Mouse (Mus musculus) midbrain, embryonic 14.5 days (tissue): ENCODE data around the gene Osbpl3. TPM values are rescaled to one million over a fixed set of nuclear protein-coding genes. Genes with fewer than 3 reads are reported as not detected.
A peak's percentile ranks its signal among the peaks of the same experiment; 100 is the strongest.

Experiments
- ATAC-seq: fragments of 200-750 bp; cut with Nextera tagmentation; 2 replicates; pipeline ENCODE4 v1.8.0; 2017; ENCODE audit warnings: moderate number of reproducible peaks, moderate library complexity; ENCODE audit not compliant: low FRiP score, low TSS enrichment
- DNase-seq: peaks from one replicate; pipeline ENCODE4 v3.0.0-alpha.2; 2015
- H3K27ac ChIP-seq: fragments of 300-500 bp; sonication (generic); replicated peaks from 2 replicates; pipeline ENCODE4 v1.5.1; 2014; ENCODE audit warnings: mild to moderate bottlenecking, low read depth, low read length, moderate library complexity
- H3K27me3 ChIP-seq: fragments of 300-500 bp; sonication (generic); 2 replicates; pipeline ENCODE4 v1.6.1; 2014; ENCODE audit warnings: low read length, control low read depth, mixed read lengths; ENCODE audit not compliant: control insufficient read depth, insufficient read depth
- H3K36me3 ChIP-seq: fragments of 300-500 bp; sonication (generic); 2 replicates; pipeline ENCODE4 v1.6.1; 2014; ENCODE audit warnings: low read length, control low read depth; ENCODE audit not compliant: control insufficient read depth, insufficient read depth
- H3K4me1 ChIP-seq: fragments of 300-500 bp; sonication (generic); 2 replicates; pipeline ENCODE4 v1.6.1; 2014; ENCODE audit warnings: mild to moderate bottlenecking, antibody characterized with exemption, low read length, control low read depth; ENCODE audit not compliant: control insufficient read depth, insufficient read depth
- H3K4me2 ChIP-seq: fragments of 300-500 bp; sonication (generic); 2 replicates; pipeline ENCODE4 v1.6.1; 2014; ENCODE audit warnings: mild to moderate bottlenecking, low read length, moderate library complexity
- H3K4me3 ChIP-seq: fragments of 300-500 bp; sonication (generic); replicated peaks from 2 replicates; pipeline ENCODE4 v1.5.1; 2014; ENCODE audit warnings: low read depth, low read length
- H3K9ac ChIP-seq: fragments of 300-500 bp; sonication (generic); replicated peaks from 2 replicates; pipeline ENCODE4 v1.6.1; 2014; ENCODE audit warnings: mild to moderate bottlenecking, low read length, moderate library complexity
- H3K9me3 ChIP-seq: fragments of 300-500 bp; sonication (generic); 2 replicates; pipeline ENCODE4 v1.6.1; 2016; ENCODE audit warnings: low read length, control low read depth, mixed read lengths; ENCODE audit not compliant: control insufficient read depth
- WGBS: fragments of 180-500 bp; shearing (Covaris S2); extraction: QIAGEN DNeasy Blood & Tissue Kit; methylation state at CpG from one replicate; pipeline ENCODE4 v1.1.7; 2014; 5-methylcytosine and 5-hydroxymethylcytosine counted together
- polyA plus RNA-seq: library from polyadenylated mRNA; unstranded; fragments of >200 nt; fragmentation: Nextera tagmentation; extraction: Ambion mirVana; gene quantifications from 2 replicates; pipeline ENCODE4 v1.2.1, GENCODE M21; 2014

Osbpl3 gene
- polyA plus RNA-seq, 1 experiment from 2014 or later: 5.5 TPM

DNA sequence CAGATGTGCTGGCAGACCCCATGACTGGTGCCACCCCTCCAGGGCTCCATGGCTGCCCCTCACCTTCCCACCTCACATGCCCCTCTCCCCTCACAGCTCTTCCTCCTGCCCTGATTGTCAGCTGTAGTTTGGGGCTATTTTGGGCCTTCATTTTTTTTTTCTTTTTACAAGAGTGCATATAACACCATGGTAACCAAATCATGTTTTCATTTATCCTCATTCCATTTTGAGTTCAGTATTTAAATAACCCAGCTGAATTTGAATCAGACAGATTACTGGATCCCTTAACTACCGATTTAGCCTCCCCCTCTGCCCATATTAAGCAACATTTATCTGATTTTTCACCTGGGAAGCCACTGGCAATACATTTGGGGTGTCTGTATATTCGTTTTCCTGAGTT, 137.9 kb downstream of the Osbpl3 start:
- Histone ChIP-seq H3K4me2 (no peak overlapping the region), H3K27me3 (no peaks in the 10 kb centered on the region), H3K9ac (no peak overlapping the region), H3K4me3 (no peak overlapping the region), H3K36me3 (no peaks in the 10 kb centered on the region), H3K4me1 (peaks cover 6% of the 10 kb centered on the region; the same call in 1 of the 2 replicates), H3K9me3 (no peaks in the 10 kb centered on the region), H3K27ac (0 out of 2 replicates have a peak overlapping the region, but pooled peaks have one; percentile 26)
- 76% methylated on average over 2 of the region's 2 CpGs for WGBS
- DNase-seq (no peak), ATAC-seq (no peak)

GRCm38 (mm10) chr6:50316795-50317505, 139.1 kb downstream of the Osbpl3 start:
- Histone ChIP-seq H3K4me2 (no peak overlapping the region), H3K27ac (no peak overlapping the region), H3K4me3 (no peak overlapping the region), H3K9ac (no peak overlapping the region), H3K4me1 (peaks cover 6% of the 10 kb centered on the region; the same call in 1 of the 2 replicates), H3K9me3 (no peaks in the 10 kb centered on the region), H3K27me3 (no peaks in the 10 kb centered on the region), H3K36me3 (no peaks in the 10 kb centered on the region)
- DNase-seq (no peak), ATAC-seq (no peak)
- WGBS: 95% methylated on average over 7 of the region's 7 CpGs

DNA sequence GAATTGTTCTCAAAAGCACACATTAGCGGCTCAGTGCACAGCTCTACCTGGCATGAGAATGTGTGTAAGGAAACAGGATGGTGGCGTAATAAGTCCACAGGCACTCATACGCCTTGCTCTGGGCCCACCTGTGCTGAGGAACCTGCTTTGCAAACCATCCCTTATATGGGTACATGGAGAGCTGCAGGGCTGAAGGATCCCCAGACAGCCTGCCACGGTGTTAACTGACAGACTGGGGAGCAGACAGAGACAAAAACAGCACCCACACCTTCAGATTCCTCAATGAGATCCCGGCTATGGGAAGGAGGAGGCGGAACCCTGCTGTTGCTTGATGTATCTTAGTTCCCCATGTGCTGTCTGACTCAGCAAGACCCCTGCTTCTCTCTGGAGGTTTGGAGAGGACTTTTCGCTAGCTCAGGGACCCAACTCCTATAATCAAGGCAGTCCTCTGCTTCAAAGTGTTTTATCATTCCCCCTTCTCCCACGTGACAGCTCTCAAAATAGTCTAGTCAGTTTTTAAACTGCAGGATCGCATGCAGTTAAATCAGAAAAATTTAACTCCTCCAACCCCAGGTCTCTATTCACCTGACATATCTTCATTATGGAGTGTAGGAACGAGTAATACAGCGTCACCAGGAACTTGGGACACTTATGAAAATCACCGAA, 141.5 kb downstream of the Osbpl3 start:
- Histone ChIP-seq H3K27me3 (no peaks in the 10 kb centered on the region), H3K4me1 (peaks cover 6% of the 10 kb centered on the region; the same call in 1 of the 2 replicates), H3K9me3 (no peaks in the 10 kb centered on the region), H3K4me2 (no peak overlapping the region), H3K27ac (no peak overlapping the region), H3K4me3 (no peak overlapping the region), H3K36me3 (no peaks in the 10 kb centered on the region), H3K9ac (no peak overlapping the region)
- 81% methylated on average over 12 of the region's 12 CpGs for WGBS
- ATAC-seq (no peak), DNase-seq (no peak)

DNA sequence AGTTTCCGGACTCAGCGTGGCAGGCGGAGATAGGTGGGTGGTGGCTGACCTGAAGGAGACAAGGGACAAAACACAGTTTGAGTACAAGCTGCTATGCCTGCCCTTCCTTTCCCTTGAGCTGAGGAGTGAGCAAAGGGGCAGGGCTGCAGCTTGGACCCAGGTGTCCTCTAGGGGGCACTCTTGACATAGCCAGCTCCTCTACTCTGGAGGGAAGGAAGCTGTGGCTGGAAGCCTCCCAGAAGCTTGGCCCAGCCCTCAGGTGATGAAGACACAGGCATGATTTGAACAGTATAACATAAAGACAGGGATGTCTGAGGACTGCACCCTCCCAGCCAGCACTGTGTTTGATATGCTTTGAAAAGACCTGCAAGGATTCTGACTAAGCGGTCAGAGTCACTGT, 143.4 kb downstream of the Osbpl3 start:
- H3K27me3 ChIP-seq: no peaks in the 10 kb centered on the region
- H3K9ac ChIP-seq: no peak overlapping the region
- no peak overlapping the region for H3K27ac ChIP-seq
- H3K4me2 ChIP-seq: no peak overlapping the region
- H3K9me3 ChIP-seq: no peaks in the 10 kb centered on the region
- DNase-seq: peak; percentile 88
- peak; percentile 70; the same call in 1 of the 2 replicates for ATAC-seq
- no peaks in the 10 kb centered on the region for H3K36me3 ChIP-seq
- H3K4me1 ChIP-seq: 0 out of 2 replicates have a peak, but pooled peaks cover 2% of the 10 kb centered on the region
- WGBS: 49% methylated on average over 4 of the region's 4 CpGs
- H3K4me3 ChIP-seq: no peak overlapping the region

GRCm38 (mm10) chr6:50309019-50309418, 147.0 kb downstream of the Osbpl3 start:
- no peak overlapping the region for H3K4me2 ChIP-seq
- 48% methylated on average over 6 of the region's 6 CpGs for WGBS
- no peak overlapping the region for H3K4me3 ChIP-seq
- DNase-seq (peak; percentile 81), ATAC-seq (no peak)
- no peaks in the 10 kb centered on the region for H3K36me3 ChIP-seq
- no peaks in the 10 kb centered on the region for H3K9me3 ChIP-seq
- no peak overlapping the region for H3K27ac ChIP-seq
- no peaks in the 10 kb centered on the region for H3K4me1 ChIP-seq
- no peak overlapping the region for H3K9ac ChIP-seq
- no peaks in the 10 kb centered on the region for H3K27me3 ChIP-seq

- DNase-seq (no peak), ATAC-seq (no peak)
- Histone ChIP-seq H3K27ac (no peak overlapping the region), H3K27me3 (no peaks in the 10 kb centered on the region), H3K9ac (no peak overlapping the region), H3K9me3 (no peaks in the 10 kb centered on the region), H3K4me2 (no peak overlapping the region), H3K4me3 (no peak overlapping the region), H3K36me3 (no peaks in the 10 kb centered on the region), H3K4me1 (no peaks in the 10 kb centered on the region)
- 86% methylated on average over 4 of the region's 4 CpGs for WGBS
Observed at GRCm38 (mm10) chr6:50306625-50307024, 149.4 kb downstream of the Osbpl3 start.

DNA sequence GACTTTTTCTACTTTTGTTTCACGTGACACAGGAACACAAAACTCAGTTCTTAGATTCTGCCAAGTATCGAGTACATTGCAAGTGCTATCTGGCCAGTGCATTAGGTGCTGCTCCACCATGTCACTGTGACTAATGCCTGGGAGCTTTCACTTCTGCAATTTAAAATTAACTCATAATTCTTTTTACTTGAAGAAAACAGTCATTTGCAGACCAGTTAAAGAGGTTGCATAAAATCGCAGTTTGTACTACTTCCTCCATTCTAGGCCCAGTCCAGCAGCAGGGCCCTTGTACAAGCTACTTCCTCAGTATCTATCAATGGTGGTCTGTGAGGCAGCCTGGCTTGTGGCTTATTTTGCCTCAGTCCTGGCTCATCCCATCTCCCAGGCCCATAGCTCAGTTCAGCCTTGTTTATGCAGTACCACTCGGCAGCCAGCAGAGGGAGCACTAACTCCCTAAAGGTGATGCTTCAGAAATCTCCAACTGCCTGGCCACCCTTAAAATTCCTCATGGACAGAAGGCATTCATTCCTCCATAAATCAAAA, 151.0 kb downstream of the Osbpl3 start:
- ATAC-seq (no peak), DNase-seq (peak; percentile 89)
- H3K9ac ChIP-seq: no peak overlapping the region
- H3K27ac ChIP-seq: no peak overlapping the region
- peaks cover 9% of the 10 kb centered on the region; the same call in 1 of the 2 replicates for H3K4me1 ChIP-seq
- no peaks in the 10 kb centered on the region for H3K36me3 ChIP-seq
- no peak overlapping the region for H3K4me2 ChIP-seq
- H3K4me3 ChIP-seq: no peak overlapping the region
- WGBS: 64% methylated on average over 4 of the region's 4 CpGs
- H3K27me3 ChIP-seq: no peaks in the 10 kb centered on the region
- no peaks in the 10 kb centered on the region for H3K9me3 ChIP-seq

DNA sequence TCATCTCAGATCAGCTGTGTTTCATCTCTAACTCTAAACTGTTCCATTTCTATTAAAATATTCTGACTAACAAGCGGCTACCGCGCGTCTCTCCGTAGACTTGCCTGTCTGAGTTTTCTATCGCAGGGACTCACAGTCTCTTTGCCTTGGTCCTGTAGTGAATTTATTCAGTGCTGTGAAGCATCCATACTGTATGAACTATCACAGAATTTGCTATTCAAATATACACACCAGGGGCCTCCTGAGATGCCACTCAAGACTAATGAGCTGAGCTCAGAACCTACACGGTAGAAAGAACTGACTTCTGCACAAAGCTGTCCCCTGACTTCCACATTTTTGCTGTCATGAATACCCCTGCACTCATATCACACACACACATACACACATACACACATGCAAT, 154.9 kb downstream of the Osbpl3 start:
- Histone ChIP-seq H3K27ac (peak overlapping the region; percentile 14), H3K9ac (no peak overlapping the region), H3K27me3 (no peaks in the 10 kb centered on the region), H3K36me3 (no peaks in the 10 kb centered on the region), H3K9me3 (no peaks in the 10 kb centered on the region), H3K4me2 (peak overlapping the region; percentile 26), H3K4me3 (no peak overlapping the region), H3K4me1 (peaks cover 9% of the 10 kb centered on the region; the same call in 1 of the 2 replicates)
- peak; percentile 24; the same call in 1 of the 2 replicates for ATAC-seq
- DNase-seq: peak; percentile 64
- 36% methylated on average over 7 of the region's 7 CpGs for WGBS
